Mouse (Mus musculus) heart, adult 18-20 months (tissue): ENCODE measurements at regions not wholly inside any gene's neighbourhood (a gene's known extent, or its start where the extent isn't known, plus 50 kb on each side); places are given as distances from the start of the nearest gene placed in this dataset.

ENCODE experiments used
- DNase-seq, 2 experiments: peaks; one replicate each; pipeline ENCODE4 v3.0.0; 2021 to 2022; ENCODE audit warnings: mixed read lengths in 1 of 2

DNA sequence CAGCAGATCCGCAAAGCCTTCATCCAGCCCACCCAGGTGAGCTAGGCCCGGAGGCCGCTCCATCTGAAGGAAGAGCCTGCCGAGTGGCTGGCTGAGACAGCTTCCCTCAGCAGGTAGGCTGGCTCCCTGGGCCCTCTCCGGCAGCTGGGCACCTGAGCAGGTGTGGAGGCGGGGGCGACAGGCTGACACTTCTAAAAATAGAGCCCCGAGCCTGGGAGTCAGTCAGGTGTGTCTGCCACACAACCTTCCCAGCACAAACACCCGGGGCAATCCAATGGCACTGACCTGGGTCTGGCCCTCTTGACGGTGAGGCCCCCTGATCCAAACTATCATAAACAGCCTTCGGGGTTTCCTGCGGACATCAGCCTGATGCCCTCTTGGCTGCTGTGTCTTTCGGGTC is 58.5 kb downstream of the Zfp36l2 start:
- no peak for DNase-seq

DNA sequence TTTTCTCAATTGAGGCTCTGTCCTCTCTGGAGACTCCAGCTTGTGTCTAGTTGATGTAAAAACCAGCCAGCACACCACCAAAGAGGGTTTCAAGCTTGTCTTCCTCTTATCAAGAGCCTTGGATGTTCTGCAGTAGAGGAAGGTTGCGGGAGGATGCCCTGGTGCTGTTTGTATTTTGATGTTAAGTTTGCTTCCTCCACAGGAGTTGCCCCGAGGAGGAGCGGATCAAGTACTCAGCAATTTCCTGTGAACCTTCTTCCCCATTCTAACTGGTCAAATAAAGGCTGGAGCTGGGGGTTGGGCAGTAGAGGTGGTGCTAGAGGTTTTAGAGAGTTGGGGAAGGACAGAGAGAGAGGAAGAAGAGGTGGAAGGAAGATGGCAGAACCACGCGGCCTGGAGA is 59.5 kb downstream of the Zfp36l2 start:
- DNase-seq: no peak

- peak in 1 of 2 experiments; percentile 72 for DNase-seq
Observed at GRCm38 (mm10) chr17:84126168-84126567, 61.6 kb downstream of the Zfp36l2 start.

- DNase-seq: no peak
Observed at GRCm38 (mm10) chr17:84123161-84123560, 64.6 kb downstream of the Zfp36l2 start.

DNA sequence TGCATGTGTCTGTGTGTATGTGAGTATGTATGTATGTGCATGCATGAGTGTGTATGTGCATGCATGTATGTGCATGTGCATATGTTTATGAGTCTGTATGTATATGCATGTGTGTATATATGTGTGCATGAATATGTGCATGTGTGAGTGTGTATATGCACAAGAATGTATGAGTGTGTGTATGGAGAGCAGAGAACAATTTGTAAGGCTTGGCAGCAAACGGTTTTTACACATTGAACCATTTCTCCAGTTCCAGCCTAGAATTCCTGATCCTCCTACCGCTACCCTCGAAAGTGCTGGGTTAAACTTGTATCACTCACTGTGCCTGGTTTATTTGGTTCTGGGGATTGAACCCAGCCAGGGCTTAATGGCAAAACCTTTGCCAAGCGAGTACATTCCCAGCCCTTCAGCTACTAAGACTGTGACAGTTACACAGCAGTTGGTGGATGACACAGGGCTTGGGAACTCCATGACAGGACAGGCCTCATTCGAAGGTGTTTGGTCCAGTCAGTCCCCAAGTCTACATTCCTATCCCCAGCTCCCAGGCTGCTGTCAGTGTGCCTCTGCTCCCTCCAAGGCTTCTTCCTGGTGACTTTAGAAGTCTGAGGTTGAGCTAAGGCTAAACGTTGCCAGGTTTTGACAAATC is 65.1 kb downstream of the Zfp36l2 start:
- no peak for DNase-seq

DNA sequence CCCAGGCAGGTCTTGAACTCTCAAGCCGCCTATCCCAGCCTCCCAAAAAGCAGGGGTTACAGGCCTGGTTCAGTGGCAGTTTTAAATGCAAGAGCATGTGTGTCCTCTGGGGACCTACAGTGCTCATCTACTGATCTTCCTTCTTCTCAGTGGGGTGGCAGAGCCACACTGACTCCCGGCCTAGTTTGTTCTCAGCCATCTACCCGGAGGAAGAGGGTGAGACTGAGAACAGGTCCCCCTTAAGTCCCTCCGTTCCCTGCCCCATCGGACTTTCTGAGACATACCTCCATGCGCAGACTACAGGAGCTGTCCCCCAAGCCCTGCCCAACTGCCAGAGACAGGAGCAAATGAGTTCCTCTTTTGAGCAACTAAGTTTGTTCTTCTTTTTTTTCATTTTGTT is 66.5 kb downstream of the Zfp36l2 start:
- no peak for DNase-seq

- DNase-seq: peak in 1 of 2 experiments; percentile 74
Observed at GRCm38 (mm10) chr17:84119221-84120017, 68.3 kb downstream of the Zfp36l2 start.

- DNase-seq: no peak
Observed at GRCm38 (mm10) chr17:84118781-84119180, 69.0 kb downstream of the Zfp36l2 start.

DNA sequence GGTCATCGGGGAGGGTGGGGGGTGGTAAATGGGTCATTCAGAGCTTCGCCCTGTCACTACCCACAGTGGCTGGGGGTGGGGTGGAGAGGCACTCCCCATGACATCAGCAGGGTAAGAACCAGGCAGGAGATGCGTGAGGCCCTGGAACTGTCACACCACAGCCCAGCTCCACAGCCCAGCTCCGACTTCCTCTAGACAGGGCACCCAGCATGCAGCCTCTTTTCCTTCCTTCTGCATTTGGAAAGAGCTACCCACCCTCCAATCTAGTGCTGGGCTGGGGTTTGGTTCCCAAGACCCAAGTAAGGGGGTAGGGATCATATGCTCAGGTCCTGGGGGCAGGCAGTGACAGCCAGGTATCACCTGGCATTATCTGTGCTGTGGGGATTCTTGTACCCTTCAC is 69.5 kb downstream of the Zfp36l2 start:
- DNase-seq: peak in 1 of 2 experiments; percentile 73

GRCm38 (mm10) chr17:84117756-84118155 is 70.0 kb downstream of the Zfp36l2 start:
- DNase-seq: peak in 1 of 2 experiments; percentile 68

GRCm38 (mm10) chr17:84116340-84117279 is 71.1 kb downstream of the Zfp36l2 start:
- peak in 1 of 2 experiments; percentile 61 for DNase-seq

GRCm38 (mm10) chr17:84115957-84116339 is 71.8 kb downstream of the Zfp36l2 start:
- no peak for DNase-seq

- no peak for DNase-seq
Observed at GRCm38 (mm10) chr17:84115133-84115532, 72.6 kb downstream of the Zfp36l2 start.

DNA sequence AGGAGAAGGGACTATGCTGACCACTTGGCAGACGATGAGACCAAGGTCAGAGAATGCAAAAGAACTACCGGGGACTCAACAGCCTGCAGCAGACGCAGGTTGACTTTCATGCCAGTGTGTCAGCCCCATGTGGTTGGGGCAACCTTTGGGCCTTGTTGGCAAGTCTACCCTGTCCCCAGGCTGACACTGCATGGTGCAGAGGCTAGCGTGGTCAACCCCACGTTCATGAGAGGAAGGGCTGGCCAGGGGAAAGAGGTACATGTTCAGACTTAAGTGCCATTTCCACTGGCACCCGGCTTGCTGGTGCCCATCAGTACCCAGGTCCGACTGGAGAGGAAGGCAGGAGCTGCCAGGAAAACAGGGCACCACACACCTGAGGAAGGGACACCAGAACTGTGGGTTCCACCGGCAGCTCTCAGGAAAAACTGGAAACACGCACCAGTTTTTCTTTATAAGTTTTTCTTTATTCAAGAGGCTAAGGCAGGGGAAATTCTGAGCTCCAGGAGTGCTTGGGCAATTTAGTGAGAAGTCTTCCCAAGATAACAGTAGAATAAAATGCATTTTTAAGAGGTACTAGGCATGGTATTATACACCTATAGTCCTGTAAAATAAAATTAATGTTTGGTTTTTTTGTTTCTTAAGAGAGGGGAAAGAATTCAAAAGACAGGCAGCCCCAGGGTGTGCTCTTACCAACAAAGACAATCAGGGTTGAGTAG is 73.3 kb downstream of the Zfp36l2 start:
- no peak for DNase-seq

DNA sequence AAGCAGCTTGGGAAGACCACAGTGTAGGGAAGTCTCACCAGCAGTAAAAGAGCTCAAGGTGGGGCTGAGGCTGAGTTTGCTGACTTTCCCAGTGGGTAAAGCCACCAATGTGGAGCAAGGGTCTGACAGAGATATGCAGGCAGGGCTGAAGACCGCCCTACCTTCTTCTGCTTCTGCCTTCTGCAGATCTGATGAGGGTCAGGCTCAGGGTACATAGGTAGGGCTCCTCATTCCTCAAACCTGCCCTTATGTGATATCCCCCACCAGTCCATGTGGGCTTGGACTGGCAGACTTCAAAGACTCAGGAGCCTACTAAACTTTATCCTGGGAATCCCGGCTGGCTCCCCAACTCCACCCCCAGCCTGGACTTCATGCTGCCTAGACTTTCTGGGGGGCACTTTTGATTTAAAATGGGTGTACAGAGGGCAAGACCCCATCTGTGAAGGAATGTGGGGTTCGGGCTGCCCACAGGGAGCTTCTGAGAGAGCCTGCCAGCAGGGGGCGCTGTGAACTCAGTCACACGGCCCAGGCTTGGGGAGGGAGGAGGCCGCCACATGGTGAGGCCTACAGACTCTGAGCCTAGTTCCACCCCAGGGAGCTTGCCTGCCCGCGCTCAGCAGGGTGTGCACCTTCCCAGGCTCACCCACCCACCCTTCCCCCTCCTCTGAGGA is 74.0 kb downstream of the Zfp36l2 start:
- peak; percentile 93 to 95 for DNase-seq

DNA sequence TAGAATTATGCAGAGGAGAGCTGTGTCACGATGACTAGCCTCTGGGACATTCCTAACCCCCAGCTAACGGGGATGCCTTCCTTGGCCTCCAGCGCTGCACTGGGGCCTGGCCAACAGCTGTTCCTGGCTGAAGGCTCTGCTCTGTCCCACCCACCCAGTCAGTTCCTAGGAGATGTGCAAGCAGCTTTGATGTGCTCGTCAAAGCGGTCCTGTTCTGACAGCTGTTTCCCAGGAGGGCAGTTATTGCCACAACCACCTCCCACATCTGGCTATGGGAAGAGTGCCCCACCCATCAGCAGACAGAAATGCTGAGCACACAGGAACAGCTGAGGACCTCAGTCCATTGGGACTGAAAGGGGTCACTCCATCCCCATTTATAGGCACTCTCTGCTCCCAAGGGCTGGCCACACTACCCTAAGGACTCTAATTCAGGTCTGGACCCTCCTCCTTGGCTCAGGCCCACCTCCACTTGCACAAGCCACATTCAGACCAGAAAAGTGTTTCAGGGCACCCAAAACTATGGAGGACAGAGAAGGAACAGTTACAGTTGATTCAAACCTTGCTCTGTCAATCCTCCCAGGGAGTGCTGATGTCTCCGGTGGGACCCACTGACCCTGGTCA is 75.2 kb downstream of the Zfp36l2 start:
- peak; percentile 81 to 88 for DNase-seq

DNA sequence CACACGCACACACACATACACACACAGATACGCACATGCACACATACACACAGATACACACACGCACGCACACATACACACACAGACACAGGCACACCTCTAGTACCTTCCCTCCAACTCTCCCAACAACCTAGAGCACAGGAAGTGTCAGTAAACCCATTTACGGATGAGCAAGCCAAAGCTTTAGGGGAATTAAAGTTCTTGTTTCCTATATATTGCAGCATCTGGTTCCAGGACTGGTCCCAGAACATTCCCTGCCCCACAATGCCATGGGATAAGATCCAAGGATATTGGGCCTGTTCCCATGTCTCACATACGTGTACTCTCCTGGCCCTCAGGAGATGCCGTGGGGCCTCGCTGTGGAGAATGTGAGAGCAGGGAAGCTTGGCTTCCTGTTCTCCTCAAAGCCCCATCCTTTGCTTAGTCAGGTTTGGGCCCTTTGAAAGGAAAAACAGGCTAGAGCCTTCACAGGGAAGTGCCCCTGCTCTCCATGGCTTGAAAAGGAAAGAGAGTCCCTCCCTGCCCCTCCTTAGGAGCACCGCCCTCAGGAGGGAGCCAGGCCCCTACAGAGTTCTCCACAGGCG is 75.9 kb downstream of the Zfp36l2 start:
- DNase-seq: no peak

DNA sequence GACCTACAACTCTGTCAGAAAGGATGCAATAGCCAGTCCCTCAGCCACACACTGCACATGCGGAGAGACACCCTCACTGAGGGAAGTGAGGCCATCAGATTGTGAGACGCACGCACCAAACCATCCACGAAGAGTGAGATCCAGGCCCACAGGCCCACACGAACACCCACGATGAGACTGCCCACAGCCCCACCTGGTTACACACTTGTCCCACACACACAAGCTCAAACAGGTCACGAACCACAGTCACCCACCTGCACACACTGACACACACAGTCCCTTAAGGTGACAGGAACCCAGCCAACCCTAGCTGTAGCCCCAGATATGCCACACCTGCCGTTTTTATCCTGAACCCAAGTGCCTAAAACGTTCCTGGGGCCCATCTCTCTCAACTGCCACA is 76.8 kb downstream of the Zfp36l2 start:
- DNase-seq: no peak

- DNase-seq: peak; percentile 75 to 86
Observed at GRCm38 (mm10) chr17:84110000-84110695, 77.6 kb downstream of the Zfp36l2 start.
